Mouse (Mus musculus): Measurements from ENCODE around the gene Sec16a. TPM values are rescaled to one million over a fixed set of nuclear protein-coding genes. Genes with fewer than 3 reads are reported as not detected.

The Sec16a gene
- polyA plus RNA-seq, 1 experiment from 2014 or later = 19.4 TPM

GRCm38 (mm10) chr2:26460837-26461236 lies 15.8 kb upstream of the Sec16a start:
- Histone ChIP-seq H3K4me3 (ENCODE audit: control insufficient read depth in 1 of 2, insufficient read depth in 1 of 2, low read depth in 1 of 2, low read length in 2 of 2) (no peak overlapping the region), H3K27ac (replicated peaks in 1 of 2; ENCODE audit: control insufficient read depth in 1 of 2, insufficient read depth in 1 of 2, low read depth in 2 of 2, low read length in 2 of 2) (no peak overlapping the region), H3K4me1 (ENCODE audit: control insufficient read depth in 2 of 2, insufficient read depth in 2 of 2, low read length in 2 of 2) (peaks cover 5 to 10% of the 10 kb centered on the region in 2 experiments), H3K4me2 (ENCODE audit: low read length) (no peak overlapping the region), H3K9ac (ENCODE audit: low read length) (no peak overlapping the region), H3K9me3 (ENCODE audit: control insufficient read depth, low read length) (no peaks in the 10 kb centered on the region), H3K27me3 (ENCODE audit: control insufficient read depth, insufficient read depth, low read length) (no peaks in the 10 kb centered on the region), H3K36me3 (ENCODE audit: control insufficient read depth, insufficient read depth, low read length) (peaks cover 79% of the 10 kb centered on the region)
- 85% methylated on average over 13 of the region's 13 CpGs for WGBS
- no peak for ATAC-seq (ENCODE audit: insufficient number of reproducible peaks, insufficient read depth, low FRiP score, low read depth)

- no peak overlapping the region for H3K4me2 ChIP-seq (ENCODE audit: low read length)
- no peak overlapping the region for H3K9ac ChIP-seq (ENCODE audit: low read length)
- peaks cover 5 to 10% of the 10 kb centered on the region in 2 experiments for H3K4me1 ChIP-seq (ENCODE audit: control insufficient read depth in 2 of 2, insufficient read depth in 2 of 2, low read length in 2 of 2)
- H3K9me3 ChIP-seq (ENCODE audit: control insufficient read depth, low read length) = no peaks in the 10 kb centered on the region
- no peak overlapping the region for H3K4me3 ChIP-seq (ENCODE audit: control insufficient read depth in 1 of 2, insufficient read depth in 1 of 2, low read depth in 1 of 2, low read length in 2 of 2)
- peaks cover 73% of the 10 kb centered on the region for H3K36me3 ChIP-seq (ENCODE audit: control insufficient read depth, insufficient read depth, low read length)
- H3K27ac ChIP-seq (replicated peaks in 1 of 2; ENCODE audit: control insufficient read depth in 1 of 2, insufficient read depth in 1 of 2, low read depth in 2 of 2, low read length in 2 of 2) = no peak overlapping the region
- no peak for ATAC-seq (ENCODE audit: insufficient number of reproducible peaks, insufficient read depth, low FRiP score, low read depth)
- no peaks in the 10 kb centered on the region for H3K27me3 ChIP-seq (ENCODE audit: control insufficient read depth, insufficient read depth, low read length)
- 90% methylated on average over 16 of the region's 16 CpGs for WGBS
Measured at GRCm38 (mm10) chr2:26460097-26460646, 15.2 kb upstream of the Sec16a start.

GRCm38 (mm10) chr2:26459478-26459877 lies 14.5 kb upstream of the Sec16a start:
- H3K4me3 ChIP-seq (ENCODE audit: control insufficient read depth in 1 of 2, insufficient read depth in 1 of 2, low read depth in 1 of 2, low read length in 2 of 2) = no peak overlapping the region
- WGBS = 40% methylated on average over 6 of the region's 6 CpGs
- no peaks in the 10 kb centered on the region for H3K9me3 ChIP-seq (ENCODE audit: control insufficient read depth, low read length)
- no peak overlapping the region for H3K9ac ChIP-seq (ENCODE audit: low read length)
- no peaks in the 10 kb centered on the region for H3K27me3 ChIP-seq (ENCODE audit: control insufficient read depth, insufficient read depth, low read length)
- H3K36me3 ChIP-seq (ENCODE audit: control insufficient read depth, insufficient read depth, low read length) = peaks cover 66% of the 10 kb centered on the region
- H3K4me1 ChIP-seq (ENCODE audit: control insufficient read depth in 2 of 2, insufficient read depth in 2 of 2, low read length in 2 of 2) = peaks cover 5 to 10% of the 10 kb centered on the region in 2 experiments
- H3K4me2 ChIP-seq (ENCODE audit: low read length) = no peak overlapping the region
- ATAC-seq (ENCODE audit: insufficient number of reproducible peaks, insufficient read depth, low FRiP score, low read depth) = peak; percentile 13; the same call in 1 of the 2 replicates
- no peak overlapping the region for H3K27ac ChIP-seq (replicated peaks in 1 of 2; ENCODE audit: control insufficient read depth in 1 of 2, insufficient read depth in 1 of 2, low read depth in 2 of 2, low read length in 2 of 2)

GRCm38 (mm10) chr2:26458402-26459124 lies 13.5 kb upstream of the Sec16a start:
- Histone ChIP-seq H3K27me3 (ENCODE audit: control insufficient read depth, insufficient read depth, low read length) (no peaks in the 10 kb centered on the region), H3K4me1 (ENCODE audit: control insufficient read depth in 2 of 2, insufficient read depth in 2 of 2, low read length in 2 of 2) (peaks cover 5 to 10% of the 10 kb centered on the region in 2 experiments), H3K4me2 (ENCODE audit: low read length) (no peak overlapping the region), H3K27ac (replicated peaks in 1 of 2; ENCODE audit: control insufficient read depth in 1 of 2, insufficient read depth in 1 of 2, low read depth in 2 of 2, low read length in 2 of 2) (0 out of 4 replicates have a peak overlapping the region, but pooled peaks of 1 of the 2 experiments have one; percentile 14), H3K9me3 (ENCODE audit: control insufficient read depth, low read length) (no peaks in the 10 kb centered on the region), H3K9ac (ENCODE audit: low read length) (no peak overlapping the region), H3K36me3 (ENCODE audit: control insufficient read depth, insufficient read depth, low read length) (peaks cover 57% of the 10 kb centered on the region), H3K4me3 (ENCODE audit: control insufficient read depth in 1 of 2, insufficient read depth in 1 of 2, low read depth in 1 of 2, low read length in 2 of 2) (no peak overlapping the region)
- 34% methylated on average over 7 of the region's 7 CpGs for WGBS
- no peak for ATAC-seq (ENCODE audit: insufficient number of reproducible peaks, insufficient read depth, low FRiP score, low read depth)

GRCm38 (mm10) chr2:26449121-26450060 lies 4.4 kb upstream of the Sec16a start:
- Histone ChIP-seq H3K4me3 (ENCODE audit: control insufficient read depth in 1 of 2, insufficient read depth in 1 of 2, low read depth in 1 of 2, low read length in 2 of 2) (no peak overlapping the region), H3K9me3 (ENCODE audit: control insufficient read depth, low read length) (no peaks in the 10 kb centered on the region), H3K36me3 (ENCODE audit: control insufficient read depth, insufficient read depth, low read length) (no peaks in the 10 kb centered on the region), H3K4me1 (ENCODE audit: control insufficient read depth in 2 of 2, insufficient read depth in 2 of 2, low read length in 2 of 2) (peaks cover 8 to 21% of the 10 kb centered on the region in 2 experiments), H3K27ac (replicated peaks in 1 of 2; ENCODE audit: control insufficient read depth in 1 of 2, insufficient read depth in 1 of 2, low read depth in 2 of 2, low read length in 2 of 2) (no peak overlapping the region), H3K27me3 (ENCODE audit: control insufficient read depth, insufficient read depth, low read length) (no peaks in the 10 kb centered on the region), H3K9ac (ENCODE audit: low read length) (no peak overlapping the region), H3K4me2 (ENCODE audit: low read length) (no peak overlapping the region)
- no peak for ATAC-seq (ENCODE audit: insufficient number of reproducible peaks, insufficient read depth, low FRiP score, low read depth)
- 21% methylated on average over 5 of the region's 5 CpGs for WGBS

GRCm38 (mm10) chr2:26447451-26447850 lies 2.4 kb upstream of the Sec16a start:
- Histone ChIP-seq H3K27me3 (ENCODE audit: control insufficient read depth, insufficient read depth, low read length) (no peaks in the 10 kb centered on the region), H3K36me3 (ENCODE audit: control insufficient read depth, insufficient read depth, low read length) (no peaks in the 10 kb centered on the region), H3K9ac (ENCODE audit: low read length) (0 out of 2 replicates have a peak overlapping the region, but pooled peaks have one; percentile 86), H3K4me2 (ENCODE audit: low read length) (peak overlapping the region; percentile 92; the same call in 1 of the 2 replicates), H3K27ac (replicated peaks in 1 of 2; ENCODE audit: control insufficient read depth in 1 of 2, insufficient read depth in 1 of 2, low read depth in 2 of 2, low read length in 2 of 2) (no peak overlapping the region), H3K4me1 (ENCODE audit: control insufficient read depth in 2 of 2, insufficient read depth in 2 of 2, low read length in 2 of 2) (peaks cover 8 to 35% of the 10 kb centered on the region in 2 experiments), H3K9me3 (ENCODE audit: control insufficient read depth, low read length) (no peaks in the 10 kb centered on the region), H3K4me3 (ENCODE audit: control insufficient read depth in 1 of 2, insufficient read depth in 1 of 2, low read depth in 1 of 2, low read length in 2 of 2) (no peak overlapping the region)
- no peak for ATAC-seq (ENCODE audit: insufficient number of reproducible peaks, insufficient read depth, low FRiP score, low read depth)
- 64% methylated on average over 1 of the region's 1 CpGs for WGBS

GRCm38 (mm10) chr2:26446671-26447070 lies 1.7 kb upstream of the Sec16a start:
- WGBS = 63% methylated on average over 4 of the region's 4 CpGs
- H3K27ac ChIP-seq (replicated peaks in 1 of 2; ENCODE audit: control insufficient read depth in 1 of 2, insufficient read depth in 1 of 2, low read depth in 2 of 2, low read length in 2 of 2) = peak overlapping the region; percentile 62 to 96
- peaks cover 3% of the 10 kb centered on the region for H3K36me3 ChIP-seq (ENCODE audit: control insufficient read depth, insufficient read depth, low read length)
- H3K4me1 ChIP-seq (ENCODE audit: control insufficient read depth in 2 of 2, insufficient read depth in 2 of 2, low read length in 2 of 2) = peaks cover 8 to 35% of the 10 kb centered on the region in 2 experiments
- ATAC-seq (ENCODE audit: insufficient number of reproducible peaks, insufficient read depth, low FRiP score, low read depth) = no peak
- peak overlapping the region; percentile 92 for H3K4me2 ChIP-seq (ENCODE audit: low read length)
- H3K27me3 ChIP-seq (ENCODE audit: control insufficient read depth, insufficient read depth, low read length) = no peaks in the 10 kb centered on the region
- H3K9ac ChIP-seq (ENCODE audit: low read length) = peak overlapping the region; percentile 86
- H3K9me3 ChIP-seq (ENCODE audit: control insufficient read depth, low read length) = no peaks in the 10 kb centered on the region
- H3K4me3 ChIP-seq (ENCODE audit: control insufficient read depth in 1 of 2, insufficient read depth in 1 of 2, low read depth in 1 of 2, low read length in 2 of 2) = peak overlapping the region; percentile 88 to 95

Data from heart, embryonic 14.5 days (tissue).